Mouse (Mus musculus) MEL (cell line): ENCODE measurements around the gene Otop3.

Experiments
- CTCF ChIP-seq, 3 experiments: IDR thresholded peaks in 2 of 3; conservative IDR thresholded peaks in 1 of 3; 2 replicates each; pipeline ENCODE4 v1.5.1; 2011 to 2012; ENCODE audit warnings: low read length in 3 of 3, low read depth in 2 of 3, mild to moderate bottlenecking in 2 of 3, improper control_type of control experiment in 1 of 3, inconsistent platforms in 1 of 3, mixed read lengths in 1 of 3, moderate library complexity in 1 of 3; ENCODE audit not compliant: control insufficient read depth in 1 of 3, insufficient read depth in 1 of 3, poor library complexity in 1 of 3, severe bottlenecking in 1 of 3
- ELF1 ChIP-seq: IDR thresholded peaks from 2 replicates; pipeline ENCODE4 v1.6.1; 2014; ENCODE audit warnings: low read depth, mild to moderate bottlenecking, inconsistent platforms, low read length, improper control_type of control experiment, moderate library complexity
- EP300 ChIP-seq, 2 experiments: IDR thresholded peaks; 2 replicates each; pipeline ENCODE4 v1.6.1; 2011; ENCODE audit warnings: improper control_type of control experiment in 2 of 2, low read length in 2 of 2, low read depth in 1 of 2, mild to moderate bottlenecking in 1 of 2
- HCFC1 ChIP-seq: IDR thresholded peaks from 2 replicates; pipeline ENCODE4 v1.6.1; 2012; ENCODE audit warnings: low read depth, mild to moderate bottlenecking, inconsistent platforms, low read length, improper control_type of control experiment, moderate library complexity
- JUND ChIP-seq: IDR thresholded peaks from 2 replicates; pipeline ENCODE4 v1.6.1; 2011; ENCODE audit warnings: low read depth, mild to moderate bottlenecking, improper control_type of control experiment, low read length
- MAFK ChIP-seq: IDR thresholded peaks from 2 replicates; pipeline ENCODE4 v1.6.1; 2011; ENCODE audit warnings: low read depth, mild to moderate bottlenecking, low read length, improper control_type of control experiment, borderline replicate concordance
- MXI1 ChIP-seq: IDR thresholded peaks from 2 replicates; pipeline ENCODE4 v1.6.1; 2011; ENCODE audit warnings: mild to moderate bottlenecking, low read depth, low read length, improper control_type of control experiment
- NELFE ChIP-seq: IDR thresholded peaks from 2 replicates; pipeline ENCODE4 v1.6.1; 2011; ENCODE audit warnings: low read depth, low read length, improper control_type of control experiment
- POLR2A ChIP-seq, 2 experiments: IDR thresholded peaks; 2 replicates each; pipeline ENCODE4 v1.6.1; 2011 to 2012; ENCODE audit warnings: low read length in 2 of 2, mild to moderate bottlenecking in 2 of 2, control low read depth in 1 of 2, improper control_type of control experiment in 1 of 2, low read depth in 1 of 2, moderate library complexity in 1 of 2; ENCODE audit not compliant: control insufficient read depth in 1 of 2, insufficient read depth in 1 of 2, poor library complexity in 1 of 2
- RAD21 ChIP-seq: IDR thresholded peaks from 2 replicates; pipeline ENCODE4 v1.6.1; 2011; ENCODE audit warnings: mild to moderate bottlenecking, low read depth, low read length, improper control_type of control experiment
- SIN3A ChIP-seq: IDR thresholded peaks from 2 replicates; pipeline ENCODE4 v1.6.1; 2012; ENCODE audit warnings: low read length, improper control_type of control experiment, inconsistent platforms
- SMC3 ChIP-seq: IDR thresholded peaks from 2 replicates; pipeline ENCODE4 v1.6.1; 2011; ENCODE audit warnings: low read depth, low read length, improper control_type of control experiment
- ZC3H11A ChIP-seq: IDR thresholded peaks from 2 replicates; pipeline ENCODE4 v1.6.1; 2012; ENCODE audit warnings: low read depth, mild to moderate bottlenecking, inconsistent platforms, low read length, improper control_type of control experiment

DNA sequence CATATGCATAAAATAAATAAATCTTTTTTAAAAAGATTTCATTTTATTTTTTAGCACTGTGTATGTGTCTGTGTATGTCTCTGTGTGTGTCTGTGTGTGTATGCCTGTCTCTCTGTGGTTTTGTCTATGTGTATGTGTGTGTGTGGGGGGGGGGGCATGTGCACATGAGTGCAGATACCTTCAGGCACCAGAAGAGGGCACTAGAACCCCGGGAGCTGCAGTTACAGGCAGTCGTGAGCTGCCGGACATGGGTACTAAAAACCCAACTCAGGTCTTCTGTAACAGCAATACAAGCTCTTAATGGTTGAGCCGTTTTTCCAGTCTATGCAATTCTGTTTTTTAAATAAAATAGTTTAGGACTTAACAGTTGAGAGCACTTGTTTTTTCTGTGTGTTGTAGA lies 33.8 kb upstream of the Otop3 start:
- TF ChIP-seq CTCF (IDR thresholded peaks at IDR 0.05 in 2 of 3, conservative IDR thresholded peaks at IDR 0.05 in 1 of 3; ENCODE audit: control insufficient read depth in 1 of 3, insufficient read depth in 1 of 3, low read depth in 2 of 3, low read length in 3 of 3, poor library complexity in 1 of 3, severe bottlenecking in 1 of 3) (peak in 2 of 3 experiments; percentile 42 to 54; a peak in 4 of 6 replicates), SMC3 (peak; percentile 26; the same call in 1 of the 2 replicates), SIN3A (no peak), HCFC1 (no peak), POLR2A (IDR thresholded peaks at IDR 0.05; ENCODE audit: control insufficient read depth in 1 of 2, insufficient read depth in 1 of 2, low read depth in 1 of 2, low read length in 2 of 2, poor library complexity in 1 of 2) (no peak), NELFE (no peak), ELF1 (no peak), MAFK (no peak), JUND (no peak), ZC3H11A (no peak), MXI1 (no peak), EP300 (IDR thresholded peaks at IDR 0.05; ENCODE audit: low read depth in 1 of 2, low read length in 2 of 2) (no peak), RAD21 (peak; percentile 7)
